Mouse (Mus musculus) heart, embryonic 14.5 days (tissue): ENCODE data around the gene Plxnd1. TPM values are rescaled to one million over a fixed set of nuclear protein-coding genes. Genes with fewer than 3 reads are reported as not detected.

Source experiments
- ATAC-seq: fragments of 200-750 bp; cut with Nextera tagmentation; 2 replicates; pipeline ENCODE4 v1.8.0; 2017; ENCODE audit warnings: low read depth, moderate TSS enrichment; ENCODE audit not compliant: insufficient number of reproducible peaks, insufficient read depth, low FRiP score
- H3K27ac ChIP-seq, 2 experiments: fragments of 200-500 bp in 1 of 2; fragments of 300-500 bp in 1 of 2; sonication (generic) in 1 of 2; replicated peaks in 1 of 2; 2 replicates each; pipeline ENCODE4 v1.5.1; 2012 to 2014; ENCODE audit warnings: low read depth in 2 of 2, low read length in 2 of 2, control low read depth in 1 of 2, mild to moderate bottlenecking in 1 of 2, mixed read lengths in 1 of 2; ENCODE audit not compliant: control insufficient read depth in 1 of 2, insufficient read depth in 1 of 2
- H3K27me3 ChIP-seq: fragments of 300-500 bp; sonication (generic); 2 replicates; pipeline ENCODE4 v1.6.1; 2014; ENCODE audit warnings: mild to moderate bottlenecking, low read length, control low read depth; ENCODE audit not compliant: control insufficient read depth, insufficient read depth
- H3K36me3 ChIP-seq: fragments of 300-500 bp; sonication (generic); 2 replicates; pipeline ENCODE4 v1.6.1; 2014; ENCODE audit warnings: mild to moderate bottlenecking, control low read depth, low read length, mixed read lengths; ENCODE audit not compliant: control insufficient read depth, insufficient read depth
- H3K4me1 ChIP-seq, 2 experiments: fragments of 200-500 bp in 1 of 2; fragments of 300-500 bp in 1 of 2; sonication (generic) in 1 of 2; 2 replicates each; pipeline ENCODE4 v1.6.1; 2012 to 2014; ENCODE audit warnings: low read length in 2 of 2, control low read depth in 1 of 2, mixed read lengths in 1 of 2; ENCODE audit not compliant: control insufficient read depth in 2 of 2, insufficient read depth in 2 of 2
- H3K4me2 ChIP-seq: fragments of 300-500 bp; sonication (generic); 2 replicates; pipeline ENCODE4 v1.6.1; 2014; ENCODE audit warnings: mild to moderate bottlenecking, low read length
- H3K4me3 ChIP-seq, 2 experiments: fragments of 200-500 bp in 1 of 2; fragments of 300-500 bp in 1 of 2; sonication (generic) in 1 of 2; 2 replicates each; pipeline ENCODE4 v1.5.1; 2012 to 2014; ENCODE audit warnings: low read length in 2 of 2, mild to moderate bottlenecking in 2 of 2, control low read depth in 1 of 2, low read depth in 1 of 2, moderate library complexity in 1 of 2; ENCODE audit not compliant: control insufficient read depth in 1 of 2, insufficient read depth in 1 of 2
- H3K9ac ChIP-seq: fragments of 300-500 bp; sonication (generic); 2 replicates; pipeline ENCODE4 v1.6.1; 2014; ENCODE audit warnings: mild to moderate bottlenecking, low read length
- H3K9me3 ChIP-seq: fragments of 300-500 bp; sonication (generic); 2 replicates; pipeline ENCODE4 v1.6.1; 2016; ENCODE audit warnings: low read length, control low read depth; ENCODE audit not compliant: control insufficient read depth
- WGBS: fragments of 180-500 bp; shearing (Covaris S2); extraction: QIAGEN DNeasy Blood & Tissue Kit; methylation state at CpG from one replicate; pipeline ENCODE4 v1.1.7; 2014; 5-methylcytosine and 5-hydroxymethylcytosine counted together
- polyA plus RNA-seq: library from polyadenylated mRNA; unstranded; fragments of >200 nt; fragmentation: Nextera tagmentation; extraction: Ambion mirVana; gene quantifications from 2 replicates; pipeline ENCODE4 v1.2.1, GENCODE M21; 2014

The Plxnd1 gene
- polyA plus RNA-seq, 1 experiment from 2014 or later, result 58.8 TPM

- H3K9me3 ChIP-seq, result no peaks in the 10 kb centered on the region
- no peaks in the 10 kb centered on the region for H3K27me3 ChIP-seq
- no peak overlapping the region for H3K9ac ChIP-seq
- H3K36me3 ChIP-seq, result 0 out of 2 replicates have a peak, but pooled peaks cover 5% of the 10 kb centered on the region
- 35% methylated on average over 5 of the region's 5 CpGs for WGBS
- peak overlapping the region; percentile 44; the same call in 1 of the 2 replicates for H3K4me2 ChIP-seq
- H3K4me1 ChIP-seq, result peaks cover 49 to 50% of the 10 kb centered on the region in 2 experiments
- no peak overlapping the region for H3K27ac ChIP-seq
- ATAC-seq, result no peak
- H3K4me3 ChIP-seq, result no peak overlapping the region
Observed at GRCm38 (mm10) chr6:115916611-115917010, 78.2 kb downstream of the Plxnd1 start.

DNA sequence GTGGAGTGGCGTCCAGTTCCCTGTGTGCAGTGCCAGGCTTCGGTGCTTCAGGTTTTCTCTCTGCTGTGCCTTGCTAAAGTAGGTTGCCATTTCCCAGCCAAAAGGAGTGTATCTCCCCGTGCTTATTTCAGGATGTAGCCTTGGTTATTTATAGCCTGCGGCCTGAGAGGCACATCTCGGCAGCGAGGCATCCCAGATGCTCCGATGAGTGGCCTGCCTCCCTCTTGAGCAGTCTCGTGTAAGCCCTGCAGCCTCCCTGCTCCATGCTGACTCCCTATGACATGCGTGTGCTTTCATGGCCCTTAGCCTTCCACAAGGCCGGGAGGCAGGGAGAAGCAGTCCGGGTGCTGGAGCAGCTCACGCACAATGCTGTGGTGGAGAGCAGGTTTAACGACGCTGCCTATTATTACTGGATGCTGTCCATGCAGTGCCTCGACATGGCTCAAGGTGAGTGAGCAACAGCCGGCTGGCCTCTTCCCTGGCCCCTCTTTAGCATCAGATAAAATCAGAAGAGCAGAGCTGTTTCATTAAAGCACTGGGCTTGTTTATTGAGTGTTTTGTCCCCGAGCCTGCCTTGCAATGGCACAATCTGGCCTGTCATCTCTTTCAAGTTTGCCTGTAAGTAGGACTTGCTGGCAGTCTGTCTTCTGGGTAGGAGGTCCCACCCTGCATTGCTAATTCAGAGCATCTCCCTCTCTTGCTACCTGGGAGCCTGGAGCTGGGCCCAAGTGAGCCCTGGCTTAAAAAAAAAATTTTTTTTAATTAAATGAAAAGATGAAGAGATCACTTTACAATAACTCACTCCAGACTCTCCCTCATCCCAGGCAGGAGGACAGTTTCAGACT lies 79.0 kb downstream of the Plxnd1 start:
- Histone ChIP-seq H3K4me1 (peaks cover 57 to 58% of the 10 kb centered on the region in 2 experiments), H3K9ac (peak overlapping the region; percentile 52), H3K36me3 (0 out of 2 replicates have a peak, but pooled peaks cover 5% of the 10 kb centered on the region), H3K27ac (peak overlapping the region; percentile 84 to 88), H3K4me2 (peak overlapping the region; percentile 44), H3K9me3 (no peaks in the 10 kb centered on the region), H3K4me3 (no peak overlapping the region), H3K27me3 (no peaks in the 10 kb centered on the region)
- 12% methylated on average over 17 of the region's 17 CpGs for WGBS
- peak; percentile 41; the same call in 1 of the 2 replicates for ATAC-seq

DNA sequence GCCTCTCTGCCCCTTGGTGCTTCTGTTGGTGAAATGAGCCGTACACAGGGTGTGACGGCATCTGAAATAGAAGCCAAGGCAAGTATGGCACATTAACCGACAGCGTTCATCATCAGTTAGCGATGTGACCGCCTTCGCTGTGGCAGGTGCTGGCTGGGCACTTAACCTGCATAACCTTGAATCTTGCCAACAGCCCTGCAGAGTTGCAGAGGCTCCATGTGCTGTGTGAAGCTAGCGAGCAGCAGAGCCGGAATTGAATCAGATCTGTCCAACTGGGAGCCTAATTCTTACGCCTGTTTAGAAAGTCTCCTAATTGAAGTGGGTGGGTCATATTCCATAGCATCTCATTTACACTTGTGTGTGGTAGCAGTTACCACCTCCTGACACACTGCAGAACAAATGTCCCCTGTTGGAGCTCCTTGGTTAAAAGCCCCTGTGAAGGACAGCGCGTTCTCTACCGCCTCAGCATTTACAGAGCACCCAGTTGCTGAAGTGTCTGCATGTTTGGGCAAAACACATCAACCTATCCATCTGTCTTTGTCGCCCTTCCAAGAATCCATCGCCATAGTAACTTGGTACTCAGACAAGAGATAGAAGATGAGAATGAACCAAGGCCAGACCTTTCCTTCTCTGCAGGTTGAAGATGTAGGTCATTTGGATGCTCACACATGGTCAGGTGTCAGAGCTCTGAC lies 80.1 kb downstream of the Plxnd1 start:
- H3K4me1 ChIP-seq, result peaks cover 55 to 60% of the 10 kb centered on the region in 2 experiments
- peak overlapping the region; percentile 51; the same call in 1 of the 2 replicates for H3K9ac ChIP-seq
- H3K4me2 ChIP-seq, result no peak overlapping the region
- H3K4me3 ChIP-seq, result no peak overlapping the region
- no peaks in the 10 kb centered on the region for H3K27me3 ChIP-seq
- H3K27ac ChIP-seq, result peak overlapping the region; percentile 7 to 84
- 79% methylated on average over 15 of the region's 15 CpGs for WGBS
- H3K9me3 ChIP-seq, result no peaks in the 10 kb centered on the region
- ATAC-seq, result no peak
- H3K36me3 ChIP-seq, result 0 out of 2 replicates have a peak, but pooled peaks cover 5% of the 10 kb centered on the region

- Histone ChIP-seq H3K27me3 (no peaks in the 10 kb centered on the region), H3K9ac (no peak overlapping the region), H3K4me3 (no peak overlapping the region), H3K36me3 (0 out of 2 replicates have a peak, but pooled peaks cover 5% of the 10 kb centered on the region), H3K4me2 (no peak overlapping the region), H3K27ac (no peak overlapping the region), H3K9me3 (no peaks in the 10 kb centered on the region), H3K4me1 (peaks cover 64 to 71% of the 10 kb centered on the region in 2 experiments)
- WGBS, result 89% methylated on average over 10 of the region's 10 CpGs
- no peak for ATAC-seq
Observed at GRCm38 (mm10) chr6:115913482-115913881, 81.3 kb downstream of the Plxnd1 start.

- peak overlapping the region; percentile 23 to 61; a peak in 3 of 4 replicates for H3K27ac ChIP-seq
- H3K36me3 ChIP-seq, result 0 out of 2 replicates have a peak, but pooled peaks cover 4% of the 10 kb centered on the region
- WGBS, result 63% methylated on average over 6 of the region's 6 CpGs
- H3K9me3 ChIP-seq, result no peaks in the 10 kb centered on the region
- peak overlapping the region; percentile 13; the same call in 1 of the 2 replicates for H3K9ac ChIP-seq
- no peak overlapping the region for H3K4me2 ChIP-seq
- no peak overlapping the region for H3K4me3 ChIP-seq
- H3K27me3 ChIP-seq, result no peaks in the 10 kb centered on the region
- H3K4me1 ChIP-seq, result peaks cover 62 to 71% of the 10 kb centered on the region in 2 experiments
- ATAC-seq, result no peak
Observed at GRCm38 (mm10) chr6:115911763-115912162, 83.0 kb downstream of the Plxnd1 start.

DNA sequence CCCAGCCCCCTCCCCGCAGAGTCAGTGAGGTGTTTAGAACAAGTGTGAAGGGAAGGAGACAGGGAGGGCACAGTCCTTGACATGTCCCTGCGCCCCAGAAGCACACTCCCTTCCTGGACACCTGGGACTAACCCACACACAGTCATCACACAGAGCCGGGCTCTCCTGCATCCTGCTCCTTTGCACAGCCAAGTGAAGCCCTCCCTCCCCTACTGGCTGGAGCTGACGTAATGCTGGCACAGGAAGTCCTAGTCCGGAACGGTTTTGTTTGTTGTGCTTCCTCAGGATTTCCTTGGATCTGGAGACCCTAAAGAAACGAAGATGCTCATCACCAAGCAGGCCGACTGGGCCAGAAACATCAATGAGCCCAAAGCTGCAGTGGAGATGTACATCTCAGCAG lies 84.9 kb downstream of the Plxnd1 start:
- Histone ChIP-seq H3K36me3 (peaks cover 7% of the 10 kb centered on the region; the same call in 1 of the 2 replicates), H3K4me3 (no peak overlapping the region), H3K4me2 (0 out of 2 replicates have a peak overlapping the region, but pooled peaks have one; percentile 16), H3K27ac (peak overlapping the region; percentile 64 to 66; a peak in 3 of 4 replicates), H3K27me3 (no peaks in the 10 kb centered on the region), H3K4me1 (peaks cover 46 to 53% of the 10 kb centered on the region in 2 experiments), H3K9me3 (no peaks in the 10 kb centered on the region), H3K9ac (peak overlapping the region; percentile 11; the same call in 1 of the 2 replicates)
- 48% methylated on average over 8 of the region's 8 CpGs for WGBS
- ATAC-seq, result peak; percentile 66

GRCm38 (mm10) chr6:115909052-115909451 lies 85.8 kb downstream of the Plxnd1 start:
- Histone ChIP-seq H3K4me1 (peaks cover 38 to 44% of the 10 kb centered on the region in 2 experiments), H3K4me2 (no peak overlapping the region), H3K9me3 (no peaks in the 10 kb centered on the region), H3K27me3 (no peaks in the 10 kb centered on the region), H3K27ac (peak overlapping the region; percentile 14 to 62; a peak in 3 of 4 replicates), H3K9ac (peak overlapping the region; percentile 38), H3K4me3 (no peak overlapping the region), H3K36me3 (peaks cover 9% of the 10 kb centered on the region; the same call in 1 of the 2 replicates)
- WGBS, result 67% methylated on average over 3 of the region's 3 CpGs
- ATAC-seq, result no peak
